Mouse (Mus musculus) megakaryocyte, embryonic 14.5 days (primary cell): ENCODE measurements around the gene Rab4a.

Experiments
- FLI1 ChIP-seq: IDR thresholded peaks from 2 replicates; pipeline ENCODE4 v1.6.1; 2012; ENCODE audit warnings: low read length, inconsistent platforms, mixed read lengths
- GATA1 ChIP-seq: IDR thresholded peaks from 3 replicates; pipeline ENCODE4 v1.6.1; 2012; ENCODE audit warnings: mixed read lengths, low read length, inconsistent platforms, borderline replicate concordance

- TF ChIP-seq GATA1 (no peak), FLI1 (no peak)
Measured at GRCm38 (mm10) chr8:123857361-123857760, 51.6 kb downstream of the Rab4a start.
